Mouse (Mus musculus) urinary bladder, postnatal 14 days (tissue): ENCODE measurements around the gene Crat.
"Not testable (repeated sequence)": the region's sequence is repeated elsewhere in the genome, so short reads cannot be mapped to it uniquely, and the experiment has no call there.

ENCODE experiments used
- DNase-seq: peaks from one replicate; pipeline ENCODE4 v3.0.0; 2021; ENCODE audit warnings: low spot score

Crat gene

GRCm38 (mm10) chr2:30440211-30440700 lies 24.6 kb upstream of the Crat start:
- DNase-seq: no peak

GRCm38 (mm10) chr2:30439631-30440030 lies 24.0 kb upstream of the Crat start:
- DNase-seq: no peak

- no peak for DNase-seq
Measured at GRCm38 (mm10) chr2:30437791-30438190, 22.2 kb upstream of the Crat start.

- DNase-seq: no peak
Measured at GRCm38 (mm10) chr2:30436809-30437208, 21.2 kb upstream of the Crat start.

- DNase-seq: peak; percentile 71
Measured at GRCm38 (mm10) chr2:30436156-30436545, 20.5 kb upstream of the Crat start.

GRCm38 (mm10) chr2:30435326-30436155 lies 19.9 kb upstream of the Crat start:
- peak; percentile 71 for DNase-seq

GRCm38 (mm10) chr2:30429156-30429555 lies 13.5 kb upstream of the Crat start:
- no peak for DNase-seq

- no peak for DNase-seq
Measured at GRCm38 (mm10) chr2:30421432-30421831, 5.8 kb upstream of the Crat start.

GRCm38 (mm10) chr2:30419112-30419511 lies 3.5 kb upstream of the Crat start:
- no peak for DNase-seq

GRCm38 (mm10) chr2:30418259-30418658 lies 2.6 kb upstream of the Crat start:
- DNase-seq: no peak

GRCm38 (mm10) chr2:30417595-30418165 lies 2.1 kb upstream of the Crat start:
- DNase-seq: no peak

- DNase-seq: not testable (repeated sequence)
Measured at GRCm38 (mm10) chr2:30417154-30417553, 1.5 kb upstream of the Crat start.

- no peak for DNase-seq
Measured at GRCm38 (mm10) chr2:30416649-30416965, 994 bp upstream of the Crat start.

GRCm38 (mm10) chr2:30415936-30416648 lies 479 bp upstream of the Crat start, which contains the start of gene Ptpa:
Gene Ptpa (plus strand): TSS chr2:30416039.
- peak; percentile 93 for DNase-seq

GRCm38 (mm10) chr2:30414681-30415080 lies 932 bp downstream of the Crat start:
- DNase-seq: no peak

GRCm38 (mm10) chr2:30414101-30414500 lies 1.5 kb downstream of the Crat start:
- DNase-seq: no peak

- no peak for DNase-seq
Measured at GRCm38 (mm10) chr2:30413038-30413973, 2.3 kb downstream of the Crat start.

GRCm38 (mm10) chr2:30409454-30410176 lies 6.0 kb downstream of the Crat start:
- DNase-seq: no peak

GRCm38 (mm10) chr2:30408452-30409100 lies 7.0 kb downstream of the Crat start:
- DNase-seq: no peak

- no peak for DNase-seq
Measured at GRCm38 (mm10) chr2:30407778-30408177, 7.8 kb downstream of the Crat start.

GRCm38 (mm10) chr2:30407221-30407620 lies 8.4 kb downstream of the Crat start:
- DNase-seq: no peak
